Comparison of ENCODE assay signal across 8 mouse cellular contexts in genomic region chr13:100659864-100660456, GRCm38 (mm10). TPM values are rescaled to one million over a fixed set of nuclear protein-coding genes. Genes with fewer than 3 reads are reported as not detected.
DNase-seq lines count a peak whose midpoint lies in the region; ATAC-seq lines count a peak whose summit lies in the region.

No protein-coding gene starts in this region.

- peak; percentile 64 for DNase-seq in heart, adult 11 months
- no peak for DNase-seq in heart, postnatal 25 days (ENCODE audit: low spot score)
- peak; percentile 71 for DNase-seq in adrenal gland, postnatal 10 days
- peak; percentile 76 for DNase-seq in embryo, embryonic 11 days
- peak; percentile 22 to 44 for DNase-seq in layer of hippocampus, postnatal 14 days (ENCODE audit: low spot score in 2 of 2)
- DNase-seq in right cerebral cortex, postnatal 14 days = peak; percentile 60

- ATAC-seq in hematopoietic stem cell, adult 5-6 weeks (replicated peaks in 1 of 2; ENCODE audit: insufficient read depth in 1 of 2, low FRiP score in 2 of 2, low TSS enrichment in 1 of 2, low read depth in 1 of 2, poor library complexity in 2 of 2, severe bottlenecking in 2 of 2) = peak; percentile 22 to 53; a peak in 2 of 4 replicates
- ATAC-seq in megakaryocyte, adult 5-6 weeks (ENCODE audit: poor library complexity, severe bottlenecking) = peak; percentile 85

- intact Hi-C loops in heart, postnatal 25 days (cut with DNase I) = loop anchor here (2.0 to 10.0 kb wide), 3 partner anchors 167 to 1995 kb away; partner anchors contain the start of gene Gtf2h2

RNA-seq across cellular contexts. Expression of gene Taf9, which starts 8.6 kb away (rescaled TPM):
- total RNA-seq in heart, postnatal 25 days (2021) = 10 to 100 TPM; 11.8 to 12.9 TPM
- 10 to 100 TPM; 15.4 to 19.5 TPM for total RNA-seq in adrenal gland, postnatal 10 days (2021)
- 13.8 and 18.1 TPM in 2 replicates for total RNA-seq in hematopoietic stem cell, adult 5-6 weeks (2017)
- total RNA-seq in layer of hippocampus, postnatal 14 days (2021) = 10 to 100 TPM; 23.6 to 26.5 TPM
- total RNA-seq in megakaryocyte, adult 5-6 weeks (2015) = 21.9 and 28.0 TPM in 2 replicates
- total RNA-seq in megakaryocyte, adult 5-6 weeks (2017) = 14.4 and 26.5 TPM in 2 replicates

RNA-seq across cellular contexts. Expression of gene Rad17, which starts 9.1 kb away (rescaled TPM):
- total RNA-seq in heart, postnatal 25 days (2021) = 10 to 100 TPM; 12.5 to 15.3 TPM
- 10 to 100 TPM; 20.4 to 21.4 TPM for total RNA-seq in adrenal gland, postnatal 10 days (2021)
- total RNA-seq in hematopoietic stem cell, adult 5-6 weeks (2017) = 37.1 and 39.2 TPM in 2 replicates
- 10 to 100 TPM; 12.0 to 13.2 TPM for total RNA-seq in layer of hippocampus, postnatal 14 days (2021)
- 25.6 and 28.7 TPM in 2 replicates for total RNA-seq in megakaryocyte, adult 5-6 weeks (2015)
- 29.7 and 35.3 TPM in 2 replicates for total RNA-seq in megakaryocyte, adult 5-6 weeks (2017)

RNA-seq across cellular contexts. Expression of gene Ak6, which starts 9.2 kb away (rescaled TPM):
- 10 to 100 TPM; 59.5 to 60.8 TPM for total RNA-seq in heart, postnatal 25 days (2021)
- total RNA-seq in adrenal gland, postnatal 10 days (2021) = 10 to 100 TPM; 75.2 to 80.4 TPM
- 233 and 241 TPM in 2 replicates for total RNA-seq in hematopoietic stem cell, adult 5-6 weeks (2017)
- total RNA-seq in layer of hippocampus, postnatal 14 days (2021) = 10 to 100 TPM; 91.5 to 100.0 TPM
- 189 and 230 TPM in 2 replicates for total RNA-seq in megakaryocyte, adult 5-6 weeks (2015)
- 153 and 173 TPM in 2 replicates for total RNA-seq in megakaryocyte, adult 5-6 weeks (2017)

RNA-seq across cellular contexts. Expression of gene Ccdc125, which starts 9.6 kb away (rescaled TPM):
- total RNA-seq in heart, postnatal 25 days (2021) = under 1 TPM; 0.64 to 0.70 TPM
- total RNA-seq in adrenal gland, postnatal 10 days (2021) = 1 to 10 TPM; 3.9 to 4.3 TPM
- 23.6 and 26.9 TPM in 2 replicates for total RNA-seq in hematopoietic stem cell, adult 5-6 weeks (2017)
- under 1 TPM; 0.36 to 0.53 TPM for total RNA-seq in layer of hippocampus, postnatal 14 days (2021)
- total RNA-seq in megakaryocyte, adult 5-6 weeks (2015) = 36.8 and 39.3 TPM in 2 replicates
- 65.1 and 70.7 TPM in 2 replicates for total RNA-seq in megakaryocyte, adult 5-6 weeks (2017)

RNA-seq across cellular contexts. Expression of gene Marveld2, which starts 43.2 kb away (rescaled TPM):
- under 1 TPM; 0.18 to 0.59 TPM for total RNA-seq in heart, postnatal 25 days (2021)
- total RNA-seq in adrenal gland, postnatal 10 days (2021) = 1 to 10 TPM; 1.4 to 1.8 TPM
- 3.9 and 5.7 TPM in 2 replicates for total RNA-seq in hematopoietic stem cell, adult 5-6 weeks (2017)
- 1 to 10 TPM; 1.7 to 2.0 TPM for total RNA-seq in layer of hippocampus, postnatal 14 days (2021)
- total RNA-seq in megakaryocyte, adult 5-6 weeks (2015) = 0.07 and 0.16 TPM in 2 replicates
- 0.40 and 0.53 TPM in 2 replicates for total RNA-seq in megakaryocyte, adult 5-6 weeks (2017)
